Mouse (Mus musculus): ENCODE measurements at regions not wholly inside any gene's neighbourhood (a gene's known extent, or its start where the extent isn't known, plus 50 kb on each side); places are given as distances from the start of the nearest gene placed in this dataset.
A peak's percentile ranks its signal among the peaks of the same experiment; 100 is the strongest.
"Not testable (repeated sequence)": the region's sequence is repeated elsewhere in the genome, so short reads cannot be mapped to it uniquely, and the experiment has no call there.

- intact Hi-C loops (cut with DNase I): no loop called here
Observed at GRCm38 (mm10) chr2:129947847-129948553, 64.1 kb upstream of the Tgm3 start.

GRCm38 (mm10) chr2:129949786-129950185, 62.4 kb upstream of the Tgm3 start:
- intact Hi-C loops (cut with DNase I); DNase-seq: not testable (repeated sequence)

More at GRCm38 (mm10) chr2:129947847-129948553, 64.1 kb upstream of the Tgm3 start:
- DNase-seq: no peak

- no peak for DNase-seq
- intact Hi-C loops (cut with DNase I): no loop called here
Observed at GRCm38 (mm10) chr2:129952486-129952885, 59.7 kb upstream of the Tgm3 start.

GRCm38 (mm10) chr2:129955260-129955691, 56.9 kb upstream of the Tgm3 start:
- peak in 1 of 2 experiments; percentile 4 for DNase-seq
- intact Hi-C loops (cut with DNase I): no loop called here

- no peak for DNase-seq
- intact Hi-C loops (cut with DNase I): no loop called here
Observed at GRCm38 (mm10) chr2:129958120-129958519, 54.0 kb upstream of the Tgm3 start.

GRCm38 (mm10) chr2:129960364-129960763, 51.8 kb upstream of the Tgm3 start:
- DNase-seq: no peak
- intact Hi-C loops (cut with DNase I): no loop called here

- no peak for DNase-seq
- intact Hi-C loops (cut with DNase I): no loop called here
Observed at GRCm38 (mm10) chr2:129961522-129961921, 50.6 kb upstream of the Tgm3 start.
